Mouse (Mus musculus) brain, adult 10 weeks (tissue): ENCODE results near the gene Krtap17-1. TPM values are rescaled to one million over a fixed set of nuclear protein-coding genes. Genes with fewer than 3 reads are reported as not detected.

Source experiments
- polyA plus RNA-seq: library from polyadenylated mRNA; stranded (reverse); fragments of 350-450 nt; fragmentation: Illumina TruSeq; extraction: RNeasy Lipid Tissue Mini Kit (QIAGEN cat#74804); gene quantifications from one replicate; pipeline ENCODE4 v1.2.3, GENCODE M21; 2015; ENCODE audit warnings: low read depth, low replicate concordance

Gene Krtap17-1
- not detected for polyA plus RNA-seq

DNA sequence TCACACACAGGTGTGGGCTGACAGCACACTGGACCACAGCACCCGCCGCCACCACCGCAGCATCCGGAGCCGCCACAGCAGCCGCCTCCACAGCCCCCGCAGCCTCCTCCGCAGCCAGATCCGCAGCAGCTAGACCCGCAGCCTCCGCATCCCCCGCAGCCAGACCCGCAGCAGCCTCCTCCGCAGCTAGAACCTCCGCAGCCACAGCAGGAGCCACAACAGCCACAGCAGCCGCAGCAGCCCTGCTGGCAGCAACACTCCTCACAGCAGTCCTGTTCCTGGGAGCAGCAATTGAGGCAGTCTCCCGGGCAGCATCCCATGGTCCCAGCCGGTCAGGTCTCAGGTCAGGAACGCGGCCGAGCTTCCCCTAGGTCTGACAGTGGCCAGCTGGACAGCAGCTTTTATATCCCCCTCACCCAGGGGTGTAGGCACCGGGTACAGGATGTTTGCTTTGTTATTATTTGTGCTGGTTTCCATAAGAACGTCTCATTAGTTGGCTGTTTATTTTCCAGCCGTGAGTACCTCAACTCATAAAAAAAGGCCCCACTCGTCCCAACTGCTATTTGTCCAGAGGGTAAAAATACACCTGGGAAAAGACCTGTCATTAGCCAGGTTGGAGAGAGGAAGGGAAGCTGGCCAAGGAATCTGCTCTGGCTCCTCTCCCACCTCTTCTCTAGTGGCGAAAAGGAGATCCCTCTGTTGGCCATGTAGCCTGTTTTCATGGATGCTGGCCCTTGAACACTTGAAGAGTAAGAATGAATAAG is at the start of gene Krtap17-1:
TSS of gene Krtap17-1 (minus strand) at position 375 of the 764 bp plus-strand sequence.

DNA sequence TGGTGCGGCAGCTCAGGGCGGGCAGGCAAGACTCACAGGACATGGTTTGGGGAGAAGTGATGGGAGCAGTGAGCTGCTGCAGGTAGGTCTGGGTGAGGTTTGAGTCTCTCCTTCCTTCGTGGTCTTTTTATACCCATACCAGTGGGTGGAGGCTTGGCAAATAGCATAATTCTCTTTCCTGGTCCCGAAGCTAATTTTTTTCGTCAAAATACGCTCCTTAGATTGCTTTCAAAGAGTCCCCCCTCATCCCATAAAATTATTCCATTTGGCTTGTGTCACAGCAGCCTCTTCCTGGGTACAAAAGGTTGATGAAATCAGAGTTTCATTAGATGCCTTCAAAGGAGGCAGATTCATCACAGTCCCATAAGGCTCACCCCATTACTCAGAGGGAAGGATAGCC is 47.7 kb upstream of the Krtap17-1 start, which contains the start of gene Krt34:
TSS of gene Krt34 (minus strand) at position 101 of the 400 bp plus-strand sequence.

GRCm38 (mm10) chr11:100029768-100030167 is 36.0 kb upstream of the Krtap17-1 start, which contains the start of gene Krt33b:
Gene Krt33b (minus strand): TSS chr11:100029868.

DNA sequence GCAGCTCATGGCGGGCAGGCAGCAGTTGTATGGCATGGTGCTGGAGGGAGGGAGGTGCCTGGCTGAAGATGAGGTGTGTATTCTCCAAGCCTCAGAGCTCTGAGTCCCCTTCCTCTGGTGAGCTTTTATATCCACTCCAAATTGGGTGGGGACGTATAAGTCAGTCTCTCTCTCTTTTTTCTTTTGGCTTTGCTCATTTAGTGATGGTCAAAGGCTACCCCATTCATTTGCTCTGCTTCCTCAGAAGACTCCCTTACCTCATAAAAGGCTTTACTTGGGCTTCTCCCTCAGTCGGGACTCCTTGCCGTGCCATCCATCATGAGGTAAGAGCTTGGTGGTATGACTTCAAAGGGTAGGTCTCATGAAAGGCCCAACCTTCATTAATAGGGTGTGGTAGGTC is 22.3 kb upstream of the Krtap17-1 start, which contains the start of gene Krt33a:
TSS of gene Krt33a (minus strand) at position 101 of the 400 bp plus-strand sequence.

GRCm38 (mm10) chr11:99986180-99986647 is 7.6 kb downstream of the Krtap17-1 start, which contains the start of gene Krtap16-1:
Gene Krtap16-1 (minus strand): TSS chr11:99986597.

DNA sequence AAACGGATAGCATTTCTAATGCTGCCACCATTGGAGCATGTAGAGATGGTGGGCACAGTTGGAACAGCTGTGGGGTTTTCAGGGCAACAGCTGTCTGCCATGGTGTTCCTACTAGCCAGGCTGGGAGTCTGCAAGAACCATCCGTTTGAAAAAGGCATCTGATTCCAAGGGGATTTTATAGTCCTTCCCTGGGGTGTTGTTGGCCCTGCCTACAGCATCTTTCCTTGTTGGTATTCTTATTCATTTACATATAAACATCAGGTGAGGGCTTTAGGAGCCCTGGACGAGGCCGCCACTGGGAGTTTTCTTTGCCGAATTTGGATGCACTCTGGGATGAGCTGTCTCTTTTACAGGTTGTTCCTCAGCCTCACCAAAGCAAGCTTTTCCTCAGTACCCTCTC is 14.8 kb downstream of the Krtap17-1 start, which contains the start of gene Krtap29-1:
TSS of gene Krtap29-1 (minus strand) at position 101 of the 400 bp plus-strand sequence.

GRCm38 (mm10) chr11:99948175-99948574 is 45.6 kb downstream of the Krtap17-1 start, which contains the start of gene Krtap9-5:
Gene Krtap9-5 (plus strand): TSS chr11:99948475.

Other genes starting within 250 kb of the Krtap17-1 start
- gene Gm11595, start 221.1 kb downstream of the Krtap17-1 start, polyA plus RNA-seq, result not detected
- not detected for gene Krtap4-8, start 213.3 kb downstream of the Krtap17-1 start, polyA plus RNA-seq
- gene Krtap4-9, start 208.8 kb downstream of the Krtap17-1 start, polyA plus RNA-seq, result not detected
- not detected for gene Gm11596, start 200.5 kb downstream of the Krtap17-1 start, polyA plus RNA-seq
- gene Gm11569, start 195.1 kb downstream of the Krtap17-1 start, polyA plus RNA-seq, result not detected
- gene Gm11554, start 189.5 kb downstream of the Krtap17-1 start, polyA plus RNA-seq, result not detected
- not detected for gene Krtap4-13, start 184.1 kb downstream of the Krtap17-1 start, polyA plus RNA-seq
- not detected for gene Gm11564, start 178.3 kb downstream of the Krtap17-1 start, polyA plus RNA-seq
- not detected for gene 2300003K06Rik, start 155.9 kb downstream of the Krtap17-1 start, polyA plus RNA-seq
- not detected for gene Krtap4-16, start 142.4 kb downstream of the Krtap17-1 start, polyA plus RNA-seq
- not detected for gene Gm11568, start 136.1 kb downstream of the Krtap17-1 start, polyA plus RNA-seq
- gene Gm11559, start 129.5 kb downstream of the Krtap17-1 start, polyA plus RNA-seq, result not detected
- not detected for gene Krtap9-1, start 120.6 kb downstream of the Krtap17-1 start, polyA plus RNA-seq
- not detected for gene Gm11567, start 114.8 kb downstream of the Krtap17-1 start, polyA plus RNA-seq
- gene Krtap31-1, start 86.1 kb downstream of the Krtap17-1 start, polyA plus RNA-seq, result not detected
- gene Gm11565, start 79.2 kb downstream of the Krtap17-1 start, polyA plus RNA-seq, result not detected
- gene Krtap31-2, start 57.7 kb downstream of the Krtap17-1 start, polyA plus RNA-seq, result not detected
- gene Krtap9-5, start 45.5 kb downstream of the Krtap17-1 start, polyA plus RNA-seq, result not detected
- not detected for gene Krtap29-1, start 14.9 kb downstream of the Krtap17-1 start, polyA plus RNA-seq
- gene Krtap16-1, start 7.4 kb downstream of the Krtap17-1 start, polyA plus RNA-seq, result not detected
- gene Krt33a, start 22.2 kb upstream of the Krtap17-1 start, polyA plus RNA-seq, result not detected
- not detected for gene Krt33b, start 35.9 kb upstream of the Krtap17-1 start, polyA plus RNA-seq
- not detected for gene Krt34, start 47.6 kb upstream of the Krtap17-1 start, polyA plus RNA-seq
- gene Krt31, start 56.6 kb upstream of the Krtap17-1 start, polyA plus RNA-seq, result not detected
- not detected for gene Krt32, start 94.2 kb upstream of the Krtap17-1 start, polyA plus RNA-seq
- not detected for gene Krt35, start 102.2 kb upstream of the Krtap17-1 start, polyA plus RNA-seq
- not detected for gene Krt36, start 111.6 kb upstream of the Krtap17-1 start, polyA plus RNA-seq
- gene Krt13, start 127.6 kb upstream of the Krtap17-1 start, polyA plus RNA-seq, result not detected
- gene Krt15, start 141.9 kb upstream of the Krtap17-1 start, polyA plus RNA-seq, result 0.94 TPM
- gene Krt19, start 154.7 kb upstream of the Krtap17-1 start, polyA plus RNA-seq, result not detected
- gene Krt9, start 199.3 kb upstream of the Krtap17-1 start, polyA plus RNA-seq, result 6.8 TPM
- gene Krt14, start 213.6 kb upstream of the Krtap17-1 start, polyA plus RNA-seq, result not detected